Mouse (Mus musculus): Measurements from ENCODE around the gene Ece2.

The Ece2 gene

DNA sequence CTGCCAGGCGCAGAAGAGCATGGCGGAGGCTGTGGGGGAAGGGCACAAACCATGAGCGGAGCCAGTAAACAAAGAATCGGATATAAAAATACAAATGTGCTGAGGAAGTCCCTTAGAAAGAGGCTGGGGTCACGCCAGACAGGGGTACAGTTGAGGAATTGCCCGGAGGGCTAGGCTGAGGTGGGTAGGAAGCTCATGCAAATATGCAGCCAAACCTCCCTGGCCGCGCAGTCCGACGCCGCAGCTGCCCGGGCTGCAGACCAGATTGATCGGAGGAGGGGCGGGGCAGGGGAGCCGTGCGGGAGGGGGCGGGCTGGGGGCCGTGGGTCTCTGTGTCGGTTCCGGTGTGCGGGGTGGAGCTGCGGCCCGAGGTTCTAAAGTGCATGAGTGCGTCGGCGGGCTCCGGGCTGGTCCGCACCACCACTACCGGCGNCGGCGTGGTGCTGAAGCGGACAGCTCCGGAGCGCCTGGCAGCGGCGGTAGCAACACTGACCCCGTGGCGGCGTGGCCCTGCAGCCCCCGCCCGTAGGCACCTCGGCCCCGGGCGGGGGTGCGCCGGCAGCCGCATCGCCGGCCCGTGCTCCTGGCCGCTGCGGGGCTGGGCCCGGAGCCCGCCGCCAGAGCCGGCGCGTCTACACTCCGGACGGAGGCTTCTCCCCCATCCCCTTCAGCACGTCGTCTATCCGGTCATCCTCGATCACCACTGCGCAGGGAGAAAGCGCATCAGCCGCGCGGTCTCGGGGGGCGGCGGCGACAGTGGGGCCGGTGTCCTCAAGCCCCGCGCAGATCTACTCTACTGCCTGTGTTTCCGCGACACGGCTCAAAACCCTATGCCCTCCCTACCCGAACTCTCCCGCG is 9.9 kb upstream of the Ece2 start:
- no peak for TF ChIP-seq GATA4 (IDR thresholded peaks at IDR 0.05; ENCODE audit: insufficient replicate concordance, low read length)

DNA sequence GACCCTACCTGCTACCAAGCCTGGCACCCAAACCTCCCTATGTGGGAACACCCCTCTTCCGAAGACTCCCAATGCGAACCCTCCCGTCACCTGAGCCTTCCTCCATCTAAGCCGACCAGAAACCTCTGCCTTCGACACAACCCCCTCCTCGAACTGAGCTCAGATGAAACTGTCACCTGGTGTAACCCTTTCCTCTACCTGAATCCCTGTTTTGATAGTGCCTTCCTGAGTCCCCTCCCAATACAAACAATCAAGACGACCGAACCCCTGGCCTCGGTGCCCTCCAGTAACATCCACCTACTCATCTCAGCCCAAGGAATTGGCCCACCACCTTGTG is 9.3 kb upstream of the Ece2 start:
- no peak for TF ChIP-seq GATA4 (IDR thresholded peaks at IDR 0.05; ENCODE audit: insufficient replicate concordance, low read length)

DNA sequence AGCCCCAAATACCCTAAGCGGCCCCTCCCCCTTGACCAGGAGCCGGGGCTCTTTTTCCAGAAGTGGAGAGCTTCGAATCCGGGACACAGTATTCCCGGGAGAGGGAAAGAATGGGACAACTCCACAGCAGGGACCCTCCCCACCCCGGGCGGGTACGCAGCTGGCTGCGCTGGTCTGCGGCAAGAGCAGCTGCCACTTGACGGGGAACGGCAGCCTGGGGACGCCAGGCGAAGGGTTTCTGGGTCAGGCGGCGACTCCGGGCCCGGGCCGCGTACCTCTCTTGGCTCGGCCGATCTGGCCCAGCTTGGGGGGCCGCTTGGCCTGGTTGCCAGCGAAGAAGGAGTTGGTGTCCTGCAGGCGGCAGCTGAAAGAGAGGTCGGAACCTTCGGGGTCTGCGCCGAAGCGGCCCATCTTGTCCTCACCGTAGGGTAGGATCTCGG is 8.9 kb upstream of the Ece2 start:
- TF ChIP-seq GATA4 (IDR thresholded peaks at IDR 0.05; ENCODE audit: insufficient replicate concordance, low read length), result no peak

DNA sequence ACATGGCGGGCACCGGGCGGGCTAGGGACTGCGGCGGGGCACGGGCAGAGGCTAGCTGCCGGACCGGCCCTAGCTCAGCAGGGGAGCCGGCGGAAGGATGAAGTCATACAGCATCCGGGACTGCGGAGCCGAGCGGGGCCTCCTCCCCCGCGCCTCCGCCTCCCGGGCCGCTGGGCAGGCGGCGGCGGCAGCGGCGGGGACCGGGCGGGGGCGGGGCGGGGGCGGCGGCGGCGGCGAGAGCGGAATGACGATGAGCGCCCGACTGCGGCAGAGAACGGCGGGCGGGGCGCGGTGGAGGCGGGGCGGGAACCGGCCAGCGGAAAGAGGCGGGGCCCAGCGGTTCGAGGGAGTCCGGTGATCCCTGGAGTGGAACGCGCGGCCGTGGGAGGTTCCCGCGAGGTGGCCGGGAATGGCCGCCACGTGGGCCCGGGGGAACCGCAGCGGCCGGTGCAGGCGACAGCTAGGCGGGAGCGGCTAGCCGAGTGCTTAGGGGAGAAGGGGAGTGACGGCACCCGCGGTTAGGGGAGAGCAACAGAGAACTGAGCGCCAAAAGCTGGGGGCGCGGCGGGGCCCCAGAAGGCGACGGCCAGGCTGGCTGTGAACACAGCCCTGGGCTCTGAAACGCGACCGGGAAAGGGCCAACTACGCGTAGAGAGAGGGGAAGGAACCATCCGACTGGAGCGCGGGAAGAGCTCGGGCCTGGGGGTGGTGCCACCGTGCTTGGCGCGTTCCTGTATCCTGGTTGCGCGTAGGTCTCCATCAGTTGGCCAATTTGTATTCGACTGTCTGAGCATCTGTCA is 8.2 kb upstream of the Ece2 start, which contains the start of gene Camk2n2:
Gene Camk2n2 (minus strand): TSS at position 97 of the 800 bp plus-strand sequence.
- no peak for TF ChIP-seq GATA4 (IDR thresholded peaks at IDR 0.05; ENCODE audit: insufficient replicate concordance, low read length)

DNA sequence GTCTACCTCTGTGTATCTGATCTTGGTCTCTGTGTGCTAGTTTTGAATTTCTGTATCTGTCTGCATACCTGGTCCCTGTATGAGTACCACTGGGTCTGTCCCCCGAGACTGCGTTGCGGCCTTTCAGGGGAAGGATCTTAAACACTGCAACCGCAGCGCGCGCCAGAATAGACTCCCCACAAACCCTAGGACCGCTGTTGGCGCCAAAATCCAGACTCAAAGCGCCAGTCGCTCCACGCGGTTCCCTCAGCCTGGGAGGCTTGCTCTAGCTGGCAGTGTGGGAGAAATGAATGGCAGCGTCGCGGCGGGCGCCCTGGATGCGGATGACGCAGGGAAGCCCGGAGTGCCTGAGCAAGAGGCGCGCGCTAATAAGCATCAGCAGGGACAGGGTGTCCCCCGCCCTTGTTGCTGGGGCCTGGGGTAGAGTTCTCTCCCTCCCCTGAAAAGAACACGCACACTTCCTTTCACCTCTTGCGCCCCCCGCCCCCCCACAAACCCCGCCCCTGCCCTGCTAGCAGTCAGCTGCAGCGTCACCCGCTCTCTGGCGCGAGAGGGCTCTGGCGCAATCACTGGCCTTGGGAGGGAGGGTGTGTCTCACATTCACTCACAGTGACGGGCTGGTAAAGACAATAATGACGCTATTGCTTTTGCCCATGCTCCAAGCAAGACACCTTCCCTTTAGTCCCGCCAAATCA is 7.5 kb upstream of the Ece2 start:
- TF ChIP-seq GATA4 (IDR thresholded peaks at IDR 0.05; ENCODE audit: insufficient replicate concordance, low read length), result no peak

DNA sequence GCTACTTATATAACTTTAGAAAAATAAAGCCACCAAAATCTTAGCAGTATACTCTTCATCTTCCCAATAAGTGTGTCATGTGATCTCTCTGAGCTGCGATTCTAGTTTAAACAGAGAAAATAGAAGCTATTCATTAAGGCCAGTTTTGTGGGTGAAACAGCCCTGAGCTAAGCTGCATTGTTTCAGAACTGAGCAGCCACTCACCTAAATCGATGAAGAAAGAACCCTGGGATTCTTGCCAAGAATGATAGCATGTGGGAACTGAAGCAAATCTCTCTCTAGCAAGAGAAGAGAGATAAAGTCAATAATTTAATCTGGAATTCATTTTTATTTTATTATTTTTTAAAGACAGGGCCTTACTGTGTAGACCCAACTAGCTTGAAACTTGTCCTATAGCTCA is 6.4 kb upstream of the Ece2 start:
- TF ChIP-seq GATA4 (IDR thresholded peaks at IDR 0.05; ENCODE audit: insufficient replicate concordance, low read length), result no peak

DNA sequence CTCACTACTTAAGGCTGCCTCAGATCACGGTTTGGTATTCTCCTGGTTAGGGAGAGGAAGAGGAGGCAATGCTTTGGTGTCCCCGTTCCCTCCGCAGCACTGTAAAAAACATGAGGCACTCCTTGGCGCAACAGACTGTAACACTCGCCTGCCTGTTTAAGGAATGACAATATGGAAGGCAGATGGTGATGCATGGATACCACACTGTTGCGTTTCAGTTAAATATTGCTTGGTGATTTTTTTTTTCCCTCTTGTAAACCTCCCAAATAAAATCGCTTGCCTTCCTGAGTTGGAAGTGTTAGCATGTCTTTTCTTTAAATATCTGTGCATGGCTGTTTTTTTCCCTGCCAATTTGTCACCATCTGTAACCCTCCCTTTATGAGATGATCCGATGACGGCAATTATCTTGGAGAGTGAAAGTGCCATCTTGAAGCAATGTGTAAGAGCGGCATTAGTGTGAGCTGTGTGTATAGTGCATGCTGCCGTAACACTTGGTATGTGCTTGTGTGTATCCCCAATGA is 697 bp upstream of the Ece2 start:
- TF ChIP-seq GATA4 (IDR thresholded peaks at IDR 0.05; ENCODE audit: insufficient replicate concordance, low read length), result no peak

DNA sequence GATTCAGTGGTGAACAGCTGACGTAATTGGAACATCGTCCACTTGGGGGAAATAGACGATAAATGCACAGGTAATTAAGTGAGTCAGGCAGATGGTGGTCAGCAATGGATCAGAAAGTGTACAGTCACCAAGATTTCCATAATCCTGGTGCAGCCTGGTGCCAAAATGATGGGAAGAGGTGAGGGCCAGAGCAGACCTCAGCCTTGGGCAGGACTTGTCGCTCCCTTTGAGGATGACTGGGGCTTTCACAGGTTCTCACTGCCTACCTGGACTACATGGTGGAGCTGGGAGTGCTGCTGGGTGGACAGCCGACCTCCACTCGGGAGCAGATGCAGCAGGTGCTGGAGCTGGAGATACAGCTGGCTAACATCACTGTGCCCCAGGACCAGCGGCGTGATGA is 7.8 kb downstream of the Ece2 start:
- TF ChIP-seq GATA4 (IDR thresholded peaks at IDR 0.05; ENCODE audit: insufficient replicate concordance, low read length), result no peak

DNA sequence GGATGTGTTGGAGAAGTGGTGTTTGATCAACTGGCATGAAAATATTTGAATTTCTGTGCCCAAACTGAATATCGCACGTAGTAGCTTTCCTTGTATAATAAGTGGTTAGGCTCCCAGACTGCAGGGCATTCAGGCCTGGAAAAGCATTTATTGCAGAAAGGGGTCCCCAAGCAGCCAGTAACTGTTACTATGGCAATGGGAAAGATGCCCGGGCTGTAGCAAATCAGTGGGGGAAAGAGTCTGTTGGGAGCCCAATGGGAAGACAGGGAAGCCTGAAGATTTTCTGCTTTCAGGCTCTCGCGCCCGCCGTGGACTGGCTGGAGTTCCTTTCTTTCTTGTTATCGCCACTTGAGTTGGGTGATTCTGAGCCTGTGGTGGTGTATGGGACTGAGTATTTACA is 8.7 kb downstream of the Ece2 start:
- no peak for TF ChIP-seq GATA4 (IDR thresholded peaks at IDR 0.05; ENCODE audit: insufficient replicate concordance, low read length)

DNA sequence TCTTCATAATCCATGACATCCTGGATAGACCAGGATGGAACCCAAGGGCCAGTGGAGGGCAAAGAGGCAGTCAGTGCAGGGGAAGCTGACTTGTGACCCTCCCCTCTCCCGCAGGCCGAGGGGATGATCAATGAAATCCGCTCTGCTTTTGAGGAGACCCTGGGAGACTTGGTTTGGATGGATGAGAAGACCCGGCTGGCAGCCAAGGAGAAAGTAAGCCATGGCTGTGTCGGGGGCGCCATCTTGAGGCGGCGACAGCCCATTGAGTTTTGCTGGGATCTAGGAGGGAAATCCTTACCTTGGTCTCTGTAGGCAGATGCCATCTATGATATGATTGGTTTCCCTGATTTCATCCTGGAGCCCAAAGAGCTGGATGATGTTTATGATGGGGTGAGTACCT is 12.5 kb downstream of the Ece2 start:
- TF ChIP-seq GATA4 (IDR thresholded peaks at IDR 0.05; ENCODE audit: insufficient replicate concordance, low read length), result no peak

DNA sequence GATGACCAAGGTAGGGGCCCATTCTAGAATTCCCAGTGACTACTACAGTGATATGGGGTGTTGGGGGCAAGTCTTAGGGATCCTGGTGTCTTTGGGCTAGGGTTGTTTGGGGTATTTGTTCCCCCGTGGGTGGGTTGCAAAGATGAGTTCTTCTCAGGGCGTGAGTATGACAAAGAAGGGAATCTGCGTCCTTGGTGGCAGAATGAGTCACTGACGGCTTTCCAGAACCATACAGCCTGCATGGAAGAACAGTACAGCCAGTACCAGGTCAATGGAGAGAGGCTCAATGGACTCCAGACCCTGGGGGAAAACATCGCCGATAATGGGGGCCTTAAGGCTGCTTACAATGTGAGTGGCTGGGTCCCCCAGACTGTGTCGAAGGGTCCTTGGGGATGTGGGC is 14.3 kb downstream of the Ece2 start:
- no peak for TF ChIP-seq GATA4 (IDR thresholded peaks at IDR 0.05; ENCODE audit: insufficient replicate concordance, low read length)

DNA sequence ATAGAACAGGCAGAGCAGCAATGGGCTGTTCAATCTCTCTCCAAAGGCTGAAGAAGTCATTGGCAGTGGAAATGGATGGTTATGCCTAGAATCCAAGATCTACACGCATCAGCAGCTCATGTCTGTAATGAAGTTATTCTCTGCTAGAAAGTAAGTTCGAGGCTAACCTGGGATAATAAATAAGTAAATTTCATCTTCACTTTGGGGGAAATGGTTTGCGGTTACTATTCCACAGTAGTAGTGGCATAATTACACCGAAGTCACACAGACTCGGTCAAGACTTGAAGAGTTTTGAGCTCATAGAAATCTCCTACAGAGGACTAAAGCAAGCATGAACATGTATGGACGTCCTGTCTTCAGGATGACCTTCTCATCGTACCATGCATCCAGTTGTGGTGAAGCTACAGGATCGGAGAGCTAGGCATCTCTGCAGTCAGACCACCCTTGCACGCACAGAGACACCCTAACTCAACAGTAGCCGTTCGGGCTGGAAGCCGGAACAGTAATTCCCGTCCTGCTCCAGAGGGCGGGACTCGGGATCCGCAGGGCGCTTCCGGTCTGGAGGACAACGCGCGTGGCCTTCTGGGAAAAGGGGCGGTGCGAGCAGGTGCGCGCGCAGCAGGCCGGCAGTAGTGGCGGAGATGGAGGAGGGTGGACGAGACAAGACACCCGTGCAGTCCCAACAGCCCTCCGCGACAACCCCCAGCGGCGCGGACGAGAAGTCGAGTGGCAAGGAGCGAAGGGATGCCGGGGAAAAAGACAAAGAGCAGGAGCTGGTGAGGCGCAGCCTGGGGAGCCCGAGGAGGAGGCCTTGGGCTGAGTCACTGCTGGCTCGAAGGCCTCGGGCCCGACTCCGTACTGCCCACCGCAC is 21.7 kb downstream of the Ece2 start, which contains the start of gene Psmd2:
Gene Psmd2 (plus strand): TSS at position 577 of the 871 bp plus-strand sequence.
- no peak; the same call in 1 of the 2 replicates for TF ChIP-seq GATA4 (IDR thresholded peaks at IDR 0.05; ENCODE audit: insufficient replicate concordance, low read length)

DNA sequence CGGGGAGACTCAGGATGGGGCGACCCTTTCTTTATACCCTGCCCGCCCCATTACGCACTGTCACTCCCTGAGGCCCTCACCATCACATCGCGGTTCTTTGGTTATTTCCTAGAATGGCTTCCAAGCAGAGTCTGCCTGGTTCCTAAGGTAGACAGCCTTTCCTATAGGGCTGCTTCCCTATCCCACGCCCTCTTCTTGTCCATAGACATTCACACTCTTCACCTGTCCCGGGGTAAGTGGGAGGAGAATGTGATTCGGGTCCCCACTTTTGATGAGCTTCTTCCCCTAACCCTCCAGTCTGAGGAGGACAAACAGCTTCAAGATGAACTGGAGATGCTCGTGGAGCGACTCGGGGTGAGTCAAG is 22.3 kb downstream of the Ece2 start:
- TF ChIP-seq GATA4 (IDR thresholded peaks at IDR 0.05; ENCODE audit: insufficient replicate concordance, low read length), result no peak

DNA sequence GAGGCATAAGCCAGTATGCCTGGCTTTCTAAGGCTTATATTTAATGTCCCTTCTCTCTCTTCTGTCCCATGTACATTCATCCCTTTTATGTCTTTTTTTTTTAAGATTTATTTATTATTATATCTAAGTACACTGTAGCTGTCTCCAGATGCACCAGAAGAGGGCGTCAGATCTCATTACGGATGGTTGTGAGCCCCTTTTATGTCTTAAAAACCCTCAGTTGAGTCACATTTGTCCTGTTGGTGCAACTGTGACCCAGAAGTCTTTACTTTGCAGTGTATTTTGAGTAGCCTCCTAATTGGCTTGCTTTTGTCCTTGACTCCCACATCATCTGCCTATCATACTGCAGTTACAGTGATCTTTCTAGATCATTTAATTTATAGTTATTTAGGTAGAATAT is 23.7 kb downstream of the Ece2 start:
- no peak for TF ChIP-seq GATA4 (IDR thresholded peaks at IDR 0.05; ENCODE audit: insufficient replicate concordance, low read length)
